Mouse (Mus musculus) embryonic facial prominence, embryonic 14.5 days (tissue): ENCODE measurements around the gene Fkbp5. TPM values are rescaled to one million over a fixed set of nuclear protein-coding genes. Genes with fewer than 3 reads are reported as not detected.

Source experiments
- ATAC-seq: fragments of 200-750 bp; cut with Nextera tagmentation; 2 replicates; pipeline ENCODE4 v1.8.0; 2017; ENCODE audit warnings: low read depth, moderate number of reproducible peaks, moderate TSS enrichment
- DNase-seq: peaks from one replicate; pipeline ENCODE4 v3.0.0-alpha.2; 2015; ENCODE audit warnings: low spot score
- H3K27ac ChIP-seq: fragments of 300-500 bp; sonication (generic); replicated peaks from 2 replicates; pipeline ENCODE4 v1.5.1; 2014; ENCODE audit warnings: low read depth, mild to moderate bottlenecking, low read length, moderate library complexity
- H3K27me3 ChIP-seq: fragments of 300-500 bp; sonication (generic); replicated peaks from 2 replicates; pipeline ENCODE4 v1.6.1; 2014; ENCODE audit warnings: low read length; ENCODE audit not compliant: control insufficient read depth, insufficient read depth
- H3K36me3 ChIP-seq: fragments of 300-500 bp; sonication (generic); 2 replicates; pipeline ENCODE4 v1.6.1; 2014; ENCODE audit warnings: low read length, mixed read lengths; ENCODE audit not compliant: control insufficient read depth, insufficient read depth
- H3K4me1 ChIP-seq: fragments of 300-500 bp; sonication (generic); 2 replicates; pipeline ENCODE4 v1.6.1; 2014; ENCODE audit warnings: antibody characterized with exemption, low read length; ENCODE audit not compliant: control insufficient read depth, insufficient read depth
- H3K4me2 ChIP-seq: fragments of 300-500 bp; sonication (generic); 2 replicates; pipeline ENCODE4 v1.6.1; 2014; ENCODE audit warnings: low read depth, mild to moderate bottlenecking, low read length, moderate library complexity, mixed read lengths
- H3K4me3 ChIP-seq: fragments of 300-500 bp; sonication (generic); 2 replicates; pipeline ENCODE4 v1.5.1; 2014; ENCODE audit warnings: low read depth, mild to moderate bottlenecking, low read length
- H3K9ac ChIP-seq: fragments of 300-500 bp; sonication (generic); 2 replicates; pipeline ENCODE4 v1.6.1; 2014; ENCODE audit warnings: low read depth, mild to moderate bottlenecking, low read length, moderate library complexity, mixed read lengths
- H3K9me3 ChIP-seq: fragments of 300-500 bp; sonication (generic); 2 replicates; pipeline ENCODE4 v1.6.1; 2016; ENCODE audit warnings: low read length; ENCODE audit not compliant: control insufficient read depth
- WGBS: fragments of 180-500 bp; shearing (Covaris S2); extraction: QIAGEN DNeasy Blood & Tissue Kit; methylation state at CpG from one replicate; pipeline ENCODE4 v1.1.7; 2014; 5-methylcytosine and 5-hydroxymethylcytosine counted together
- microRNA-seq: library from miRNA; unstranded; fragments of <30 nt; microRNA quantifications from one replicate; pipeline ENCODE4, GENCODE M21; 2016; ENCODE audit warnings: borderline number of aligned reads
- polyA plus RNA-seq: library from polyadenylated mRNA; unstranded; fragments of >200 nt; fragmentation: Nextera tagmentation; extraction: Ambion mirVana; gene quantifications from 2 replicates; pipeline ENCODE4 v1.2.1, GENCODE M21; 2014

The Fkbp5 gene
- polyA plus RNA-seq, 1 experiment from 2014 or later = 11.7 TPM

- Histone ChIP-seq H3K4me3 (peak overlapping the region; percentile 87), H3K27me3 (no peaks in the 10 kb centered on the region), H3K4me2 (peak overlapping the region; percentile 90), H3K9ac (peak overlapping the region; percentile 97), H3K4me1 (peaks cover 36% of the 10 kb centered on the region), H3K27ac (peak overlapping the region; percentile 99), H3K36me3 (no peaks in the 10 kb centered on the region), H3K9me3 (no peaks in the 10 kb centered on the region)
- DNase-seq (no peak), ATAC-seq (no peak)
- WGBS = 21% methylated on average over 9 of the region's 11 CpGs
These were observed 165.3 kb downstream of the Fkbp5 start for GRCm38 (mm10) chr17:28352018-28352417.

DNA sequence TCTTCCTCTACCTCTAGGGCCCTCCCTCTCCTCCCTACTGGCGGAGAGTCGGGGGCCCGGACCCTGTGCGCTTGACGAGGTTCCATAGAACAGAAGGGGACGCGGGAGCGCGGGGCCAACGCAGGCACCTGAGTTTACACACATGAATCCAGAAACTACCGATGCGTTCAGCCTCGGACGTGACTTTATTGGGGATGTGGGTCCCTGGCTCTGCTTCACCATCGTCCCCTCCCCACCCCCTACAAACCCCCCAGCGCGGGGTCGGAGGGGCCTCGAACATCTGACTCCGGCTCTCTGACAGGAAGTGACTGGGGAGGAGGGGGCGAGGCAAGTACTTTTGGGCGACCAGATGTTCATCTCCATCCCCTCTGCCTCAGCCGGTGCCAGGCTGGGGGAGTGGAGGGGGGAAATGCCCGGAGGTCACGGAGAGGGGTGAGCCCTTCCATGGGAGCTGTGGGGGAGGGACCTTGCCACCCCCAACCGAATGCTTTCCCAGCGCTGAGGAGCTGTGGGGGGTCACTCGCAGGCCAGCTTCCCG lies 165.9 kb downstream of the Fkbp5 start:
- Histone ChIP-seq H3K27me3 (no peaks in the 10 kb centered on the region), H3K9me3 (no peaks in the 10 kb centered on the region), H3K4me1 (peaks cover 36% of the 10 kb centered on the region), H3K4me3 (peak overlapping the region; percentile 87), H3K27ac (peak overlapping the region; percentile 99), H3K9ac (peak overlapping the region; percentile 97), H3K36me3 (no peaks in the 10 kb centered on the region), H3K4me2 (peak overlapping the region; percentile 90)
- under 1% methylated on average over 28 of the region's 29 CpGs for WGBS
- no peak for DNase-seq
- ATAC-seq = no peak

DNA sequence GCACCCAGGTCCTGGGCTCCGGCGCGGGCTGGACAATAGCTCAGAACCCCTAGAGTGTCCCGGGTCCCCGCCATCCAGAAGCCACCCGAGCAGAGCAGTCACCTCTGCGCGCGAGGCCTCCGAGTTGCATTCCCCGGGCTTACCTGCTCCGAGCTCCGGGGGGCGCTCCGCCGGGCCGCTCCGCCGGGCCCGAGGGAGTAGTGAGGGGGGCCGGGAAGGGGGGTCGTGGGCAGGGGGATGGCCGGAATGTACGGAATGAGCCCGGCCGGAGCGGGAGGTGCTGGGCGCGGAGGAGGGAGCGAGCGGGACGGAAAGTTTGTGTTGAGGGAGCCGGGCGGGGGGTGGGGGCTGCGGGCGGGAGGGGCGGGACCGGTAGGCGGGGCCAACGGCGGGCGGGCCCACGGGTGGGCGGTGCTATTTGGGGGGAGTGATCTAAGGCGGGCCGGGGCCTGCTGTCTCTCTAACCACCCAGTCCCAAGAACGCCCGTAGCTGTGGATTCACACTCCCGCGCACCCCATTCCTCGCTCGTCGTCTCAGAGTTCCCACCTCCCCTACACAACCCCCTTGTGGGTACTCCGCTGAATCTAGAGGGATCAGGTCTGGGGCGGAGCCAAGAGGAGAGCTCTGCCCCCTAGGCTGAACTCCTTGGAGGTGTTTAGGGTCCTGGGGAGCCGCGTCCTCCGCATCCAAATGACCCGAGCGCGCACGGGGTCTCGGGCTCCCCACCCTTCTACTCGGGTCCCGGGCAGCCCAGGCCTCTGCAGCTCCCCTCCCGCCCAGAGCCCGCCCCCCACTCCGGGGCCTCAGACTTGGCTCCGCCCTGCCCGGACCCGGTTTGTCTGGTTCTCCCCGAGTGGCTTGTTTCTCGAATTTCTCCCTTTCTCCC lies 166.6 kb downstream of the Fkbp5 start, which contains the start of gene Tead3:
Gene Tead3, minus strand, starts transcription at position 352 of the 887 bp plus-strand sequence.
- Histone ChIP-seq H3K27ac (peak within 1 kb of the TSS; percentile 99), H3K4me2 (peak within 1 kb of the TSS; percentile 90), H3K9me3 (no peaks in the 10 kb centered on the region), H3K4me3 (peak within 1 kb of the TSS; percentile 87), H3K27me3 (no peaks in the 10 kb centered on the region), H3K4me1 (peaks cover 43% of the 10 kb centered on the region), H3K36me3 (no peaks in the 10 kb centered on the region), H3K9ac (peak within 1 kb of the TSS; percentile 97)
- peak; percentile 96 for DNase-seq
- WGBS = 0% methylated on average over 18 of the region's 73 CpGs
- peak; percentile 90 for ATAC-seq

- H3K9me3 ChIP-seq = no peaks in the 10 kb centered on the region
- WGBS = 0% methylated on average over 14 of the region's 54 CpGs
- no peak for DNase-seq
These were observed 167.3 kb downstream of the Fkbp5 start for GRCm38 (mm10) chr17:28349901-28350465.

DNA sequence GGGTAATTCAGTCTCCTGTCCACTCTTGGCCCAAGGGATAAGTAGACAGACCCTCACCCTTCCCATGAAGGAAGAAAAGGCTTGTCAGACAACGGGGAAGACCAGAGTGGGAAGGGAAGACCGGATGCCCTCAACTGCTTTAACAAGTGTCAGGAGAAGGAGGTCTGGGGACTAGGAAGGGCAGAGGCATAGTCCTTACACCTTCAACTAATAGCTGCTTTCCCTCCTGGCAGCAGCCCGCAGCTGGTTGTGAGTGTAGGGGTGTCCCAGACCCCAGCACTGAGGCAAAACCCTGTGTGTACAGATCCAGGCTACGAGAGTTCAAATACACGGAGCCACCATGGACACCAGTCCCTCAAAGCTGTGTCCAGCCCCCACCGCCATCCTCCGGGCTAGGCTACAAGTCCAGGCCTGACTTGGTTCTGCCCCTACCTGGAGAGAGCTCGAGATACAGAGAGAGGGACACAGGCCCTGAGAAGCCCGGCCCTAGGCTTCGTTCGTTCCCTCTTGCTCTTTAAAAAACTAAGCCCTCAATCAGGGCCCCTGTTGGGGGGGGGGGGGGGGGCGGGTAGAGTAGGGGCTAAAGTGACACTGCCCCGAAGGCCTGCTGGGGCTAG lies 168.0 kb downstream of the Fkbp5 start:
- Histone ChIP-seq H3K27me3 (no peaks in the 10 kb centered on the region), H3K4me2 (peak overlapping the region; percentile 90), H3K4me1 (peaks cover 57% of the 10 kb centered on the region), H3K4me3 (peak overlapping the region; percentile 87), H3K9ac (peak overlapping the region; percentile 97), H3K9me3 (no peaks in the 10 kb centered on the region), H3K36me3 (no peaks in the 10 kb centered on the region), H3K27ac (peak overlapping the region; percentile 99)
- ATAC-seq (no peak), DNase-seq (no peak)
- WGBS = 11% methylated on average over 9 of the region's 13 CpGs

More at GRCm38 (mm10) chr17:28349901-28350465, 167.3 kb downstream of the Fkbp5 start:
- H3K9ac ChIP-seq = peak overlapping the region; percentile 97
- H3K27me3 ChIP-seq = no peaks in the 10 kb centered on the region
- peak overlapping the region; percentile 87 for H3K4me3 ChIP-seq
- H3K36me3 ChIP-seq = no peaks in the 10 kb centered on the region
- H3K27ac ChIP-seq = peak overlapping the region; percentile 99
- H3K4me2 ChIP-seq = peak overlapping the region; percentile 90
- H3K4me1 ChIP-seq = peaks cover 51% of the 10 kb centered on the region
- ATAC-seq = no peak; the same call in none of the 2 replicates

Small RNA genes lying within 50 kb of the gene (microRNA-seq; reads per million reads assigned to microRNA genes)
- gene Gm25195 (not detected), gene Mir6969 (not detected)

Other genes starting within 250 kb of the Fkbp5 start
- gene Fance, start 204.0 kb downstream of the Fkbp5 start, polyA plus RNA-seq = 26.1 and 30.6 TPM in 2 replicates
- 800 and 852 TPM in 2 replicates for gene Rpl10a, start 189.1 kb downstream of the Fkbp5 start, polyA plus RNA-seq
- 11.3 and 12.0 TPM in 2 replicates for gene Tead3, start 166.7 kb downstream of the Fkbp5 start, polyA plus RNA-seq
- 3.9 and 6.0 TPM in 2 replicates for gene Tulp1, start 152.3 kb downstream of the Fkbp5 start, polyA plus RNA-seq
- gene Armc12, start 13.3 kb upstream of the Fkbp5 start, polyA plus RNA-seq = not detected in 2 replicates
- not detected in 2 replicates for gene Clpsl2, start 31.9 kb upstream of the Fkbp5 start, polyA plus RNA-seq
- gene Clps, start 43.2 kb upstream of the Fkbp5 start, polyA plus RNA-seq = not detected in 2 replicates
- gene Lhfpl5, start 58.1 kb upstream of the Fkbp5 start, polyA plus RNA-seq = 0.31 and 0.70 TPM in 2 replicates
- 89.1 and 92.4 TPM in 2 replicates for gene Srpk1, start 105.2 kb upstream of the Fkbp5 start, polyA plus RNA-seq
- gene Slc26a8, start 172.7 kb upstream of the Fkbp5 start, polyA plus RNA-seq = 0.58 and 0.90 TPM in 2 replicates
- gene Mapk14, start 173.8 kb upstream of the Fkbp5 start, polyA plus RNA-seq = 51.8 and 52.8 TPM in 2 replicates
- gene AC170998.1, start 208.6 kb upstream of the Fkbp5 start, polyA plus RNA-seq = 1.5 and 2.1 TPM in 2 replicates